Mouse (Mus musculus) G1E (cell line): Measurements from ENCODE around the gene Sctr.

Experiments used
- CTCF ChIP-seq: IDR thresholded peaks from 2 replicates; pipeline ENCODE4 v1.5.1; 2012; ENCODE audit warnings: low read depth, low read length, inconsistent platforms, mixed read lengths
- GATA1 ChIP-seq: IDR thresholded peaks from 2 replicates; pipeline ENCODE4 v1.6.1; 2012; ENCODE audit warnings: borderline replicate concordance, low read length, inconsistent platforms, mixed read lengths
- GATA2 ChIP-seq: IDR thresholded peaks from 2 replicates; pipeline ENCODE4 v1.6.1; 2012; ENCODE audit warnings: low read depth, low read length, inconsistent platforms, borderline replicate concordance
- POLR2AphosphoS5 ChIP-seq: IDR thresholded peaks from 2 replicates; pipeline ENCODE4 v1.6.1; 2012; ENCODE audit warnings: low read depth, low read length, inconsistent platforms; ENCODE audit not compliant: insufficient replicate concordance
- TAL1 ChIP-seq: conservative IDR thresholded peaks from 2 replicates; pipeline ENCODE4 v1.6.1; 2012; ENCODE audit warnings: low read depth, low read length, inconsistent platforms, mixed read lengths

- TF ChIP-seq CTCF, result no peak
- TF ChIP-seq TAL1, result no peak
- TF ChIP-seq POLR2AphosphoS5, result no peak
- TF ChIP-seq GATA1, result no peak
- TF ChIP-seq GATA2, result no peak
These were observed 30.5 kb downstream of the Sctr start for GRCm38 (mm10) chr1:120037021-120037683.
